Mouse (Mus musculus) forelimb bud, embryonic 11.5 days (tissue): ENCODE measurements around the gene Tsku.
A peak's percentile ranks its signal among the peaks of the same experiment; 100 is the strongest.

Experiments
- DNase-seq: peaks from one replicate; pipeline ENCODE4 v3.0.0-alpha.2; 2012; ENCODE audit warnings: low read depth, low spot score

Tsku gene

DNA sequence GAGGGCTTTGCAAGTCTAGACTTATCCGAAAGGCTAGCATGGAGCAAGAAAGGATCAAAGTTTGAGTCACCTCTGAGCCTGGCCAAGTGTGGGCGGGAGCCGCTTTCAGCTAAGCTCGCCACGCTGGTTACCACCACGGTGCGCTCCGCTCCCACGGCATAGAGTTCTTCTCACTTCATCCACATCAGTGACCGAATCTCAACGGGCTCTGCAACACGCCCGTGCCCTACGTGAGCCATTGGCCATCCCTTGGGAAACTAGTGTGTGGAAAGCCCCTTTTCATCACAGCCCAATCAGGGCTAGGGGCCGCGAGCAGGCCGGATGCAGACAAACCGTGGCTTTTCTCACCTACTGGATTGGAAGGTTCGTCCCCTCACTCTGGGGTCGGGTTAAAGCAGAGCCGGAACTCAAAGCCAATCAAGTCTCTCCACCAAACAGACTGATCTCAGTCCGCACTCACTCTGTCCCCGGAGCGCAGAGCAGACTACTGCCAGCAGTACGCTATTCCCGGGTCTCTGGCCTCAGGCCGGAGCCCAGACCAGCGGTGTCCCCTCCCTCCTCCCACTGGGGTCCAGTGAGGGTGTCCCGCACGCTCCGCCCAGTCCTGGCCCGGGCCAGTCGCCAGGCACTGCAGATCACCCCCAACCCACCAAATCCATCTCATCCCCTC is 1.0 kb downstream of the Tsku start:
- peak; percentile 82 for DNase-seq

DNA sequence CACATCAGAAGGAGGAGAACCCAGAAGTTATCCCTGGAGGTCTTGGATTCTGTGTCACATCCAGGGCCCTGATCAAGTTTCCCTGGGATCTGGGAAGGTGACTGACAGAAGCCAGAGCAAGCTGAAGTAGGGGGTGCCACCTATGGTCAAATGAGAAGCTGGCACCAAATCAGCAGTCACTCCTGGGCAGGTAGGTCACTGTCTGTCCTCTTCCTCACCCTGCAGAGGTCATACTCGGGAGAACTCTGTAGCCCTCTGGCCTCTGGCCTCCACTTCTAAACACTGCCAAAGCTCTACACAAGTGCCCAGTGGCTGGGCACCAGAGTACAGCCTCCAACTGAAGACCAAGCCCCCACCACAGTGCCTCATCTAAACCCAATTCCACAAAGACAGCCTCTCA is 3.1 kb downstream of the Tsku start:
- no peak for DNase-seq

- DNase-seq: no peak
Measured at GRCm38 (mm10) chr7:98357324-98357723, 3.8 kb downstream of the Tsku start.

GRCm38 (mm10) chr7:98354921-98355310 is 6.2 kb downstream of the Tsku start:
- no peak for DNase-seq

GRCm38 (mm10) chr7:98354160-98354920 is 6.8 kb downstream of the Tsku start:
- peak; percentile 57 for DNase-seq

GRCm38 (mm10) chr7:98353616-98354015 is 7.5 kb downstream of the Tsku start:
- no peak for DNase-seq

DNA sequence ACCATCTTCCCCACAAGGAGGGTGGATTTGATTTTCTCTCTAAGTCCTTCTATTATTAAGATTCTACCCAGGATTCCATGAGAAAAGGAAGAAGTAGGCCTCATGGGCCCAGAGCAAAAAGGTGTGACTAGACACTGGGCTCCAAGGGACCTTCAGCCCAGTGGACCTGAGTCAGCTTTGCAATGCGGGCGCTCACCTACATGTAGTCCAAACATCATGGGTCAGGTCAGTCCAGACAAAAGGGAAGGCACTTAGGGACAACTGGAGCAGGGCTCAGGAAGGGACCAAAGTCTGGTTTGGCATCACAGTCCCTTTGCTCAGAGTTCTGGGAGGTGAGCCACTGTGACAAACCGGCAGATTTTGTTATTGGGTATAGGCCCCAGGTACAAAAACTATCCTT is 9.6 kb downstream of the Tsku start:
- DNase-seq: no peak

DNA sequence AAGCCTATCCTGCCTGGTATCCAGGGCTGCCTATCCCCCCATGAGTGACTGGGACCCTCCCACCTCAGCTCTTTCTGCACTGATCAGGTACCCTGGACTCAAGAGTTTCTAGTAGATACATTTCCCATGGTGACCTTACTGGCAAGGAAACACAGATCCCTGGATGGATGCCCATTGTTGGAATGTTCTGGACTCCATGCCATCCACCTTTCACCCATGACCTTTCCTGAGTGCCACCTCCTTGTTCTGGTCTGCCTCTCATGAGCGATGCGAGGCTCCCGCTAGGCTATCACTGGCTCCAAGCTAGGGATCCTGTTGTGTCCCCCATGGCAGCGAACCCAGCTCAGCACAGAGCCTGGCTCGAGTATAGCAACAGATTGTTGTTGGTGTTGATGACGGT is 11.3 kb downstream of the Tsku start:
- DNase-seq: no peak

DNA sequence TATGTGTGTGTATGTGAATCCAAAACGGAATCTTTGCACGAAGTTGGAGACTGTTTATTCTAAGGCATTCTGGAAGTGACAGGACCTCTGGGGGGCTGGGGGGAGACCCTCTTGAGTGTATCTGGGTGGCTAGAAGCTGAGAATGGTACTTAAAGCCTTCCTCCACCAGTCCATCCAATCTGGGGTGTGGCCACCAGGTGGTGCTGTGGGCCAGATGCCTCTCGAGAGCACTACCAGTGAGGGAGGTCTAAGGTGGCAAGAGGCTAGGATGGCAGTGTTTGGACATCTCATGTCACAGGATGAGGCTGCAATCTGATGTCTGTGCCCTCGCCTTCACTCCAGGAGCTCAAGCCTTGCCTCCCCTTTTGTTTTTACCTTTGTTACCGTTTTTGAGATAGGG is 12.0 kb downstream of the Tsku start:
- DNase-seq: peak; percentile 75

DNA sequence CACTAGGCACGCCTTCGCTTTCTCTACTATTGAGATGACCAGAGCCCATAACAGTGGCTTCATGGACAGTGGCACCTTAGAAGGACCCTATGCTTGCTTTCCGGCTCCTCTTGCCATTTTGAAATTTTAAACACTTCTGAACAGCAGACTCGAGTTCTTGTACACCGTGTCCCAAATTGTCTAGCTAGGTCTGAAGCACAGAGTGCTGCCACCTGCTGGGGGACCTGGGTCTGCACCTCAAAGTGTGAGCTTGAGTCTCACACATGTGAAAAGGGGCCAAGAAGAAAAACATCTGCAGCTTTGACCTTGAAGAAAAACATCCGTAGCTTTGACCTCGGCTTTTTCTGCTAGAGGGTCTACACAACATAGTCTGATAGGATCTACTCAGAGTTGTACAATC is 13.1 kb downstream of the Tsku start:
- DNase-seq: peak; percentile 57

DNA sequence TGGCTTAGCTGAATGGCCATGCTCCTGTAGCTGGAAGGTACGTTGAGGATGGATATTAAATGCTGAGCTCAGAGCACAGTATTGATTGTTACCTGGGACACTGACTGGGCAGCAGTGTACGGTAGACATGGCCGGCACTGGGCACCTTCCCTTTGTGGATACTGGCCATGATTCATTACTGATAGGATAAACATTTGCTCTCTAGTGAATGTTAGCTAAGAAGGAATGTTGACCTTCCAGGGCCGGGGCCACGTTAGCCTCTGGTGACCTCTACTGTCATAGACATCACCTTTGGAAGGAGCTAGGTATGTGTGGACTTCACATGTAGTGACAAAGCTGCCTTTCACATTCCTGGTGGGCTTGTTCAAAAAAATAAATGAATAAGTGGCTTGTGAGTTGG is 13.7 kb downstream of the Tsku start:
- no peak for DNase-seq

- no peak for DNase-seq
Measured at GRCm38 (mm10) chr7:98345036-98345435, 16.1 kb downstream of the Tsku start.

DNA sequence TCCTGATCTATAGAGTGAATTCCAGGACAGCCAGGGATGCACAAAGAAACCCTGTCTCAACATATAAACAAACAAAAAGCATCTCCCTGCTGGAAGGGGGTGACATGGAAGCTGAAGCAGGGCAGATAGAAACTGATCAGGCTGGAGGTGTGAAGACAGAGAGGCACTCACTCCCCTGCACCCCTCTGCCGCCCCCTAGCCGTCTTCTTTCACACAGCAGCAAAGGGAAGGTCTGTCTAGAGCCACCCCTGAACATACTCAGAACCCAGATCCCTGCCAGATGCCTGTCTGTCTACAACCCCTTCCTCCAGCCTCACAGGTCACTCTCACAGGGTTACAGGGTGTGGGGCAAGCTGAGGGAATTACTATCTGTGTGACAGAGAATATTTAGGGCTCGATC is 16.8 kb downstream of the Tsku start:
- DNase-seq: no peak

DNA sequence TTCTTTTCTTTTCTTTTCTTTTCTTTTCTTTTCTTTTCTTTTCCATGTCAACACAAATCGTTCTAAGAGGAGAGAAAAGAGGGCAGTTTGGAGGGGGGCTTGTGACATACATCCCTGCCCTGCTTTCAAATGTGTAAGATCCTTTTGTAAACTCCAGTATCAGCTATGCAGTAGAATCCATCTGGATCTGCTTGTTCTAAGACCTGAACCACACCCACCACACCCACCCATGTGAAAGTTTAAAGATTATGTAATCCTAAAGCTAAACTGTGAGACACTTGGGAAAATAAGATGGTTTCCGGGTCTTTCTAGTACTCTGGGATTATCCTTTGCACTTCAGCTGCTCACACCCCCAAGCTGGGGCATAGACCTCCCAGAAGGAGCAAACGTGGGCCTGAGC is 18.9 kb downstream of the Tsku start:
- DNase-seq: no peak

GRCm38 (mm10) chr7:98341475-98341874 is 19.7 kb downstream of the Tsku start:
- DNase-seq: peak; percentile 86

- no peak for DNase-seq
Measured at GRCm38 (mm10) chr7:98340343-98340742, 20.8 kb downstream of the Tsku start.

DNA sequence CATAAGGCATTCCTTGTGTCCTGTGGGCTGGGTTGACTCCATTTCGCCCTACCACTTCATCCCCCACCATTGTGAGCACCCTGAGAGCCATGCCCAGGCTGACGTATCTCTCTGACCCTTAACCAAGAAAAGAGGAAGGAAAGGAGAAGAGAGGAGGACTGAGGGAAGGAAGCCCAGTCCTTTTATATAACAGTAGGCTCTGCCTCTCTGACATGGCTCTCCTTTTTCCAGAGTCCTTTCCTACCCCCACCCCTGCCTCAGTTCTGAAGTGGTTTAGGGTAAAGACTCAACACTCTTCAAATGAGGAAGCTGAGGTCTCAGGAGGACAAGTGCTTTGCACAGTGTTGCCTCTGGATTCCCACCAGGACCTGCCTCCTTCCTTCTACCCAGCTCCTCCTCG is 27.1 kb downstream of the Tsku start:
- no peak for DNase-seq

- no peak for DNase-seq
Measured at GRCm38 (mm10) chr7:98333507-98333906, 27.6 kb downstream of the Tsku start.

DNA sequence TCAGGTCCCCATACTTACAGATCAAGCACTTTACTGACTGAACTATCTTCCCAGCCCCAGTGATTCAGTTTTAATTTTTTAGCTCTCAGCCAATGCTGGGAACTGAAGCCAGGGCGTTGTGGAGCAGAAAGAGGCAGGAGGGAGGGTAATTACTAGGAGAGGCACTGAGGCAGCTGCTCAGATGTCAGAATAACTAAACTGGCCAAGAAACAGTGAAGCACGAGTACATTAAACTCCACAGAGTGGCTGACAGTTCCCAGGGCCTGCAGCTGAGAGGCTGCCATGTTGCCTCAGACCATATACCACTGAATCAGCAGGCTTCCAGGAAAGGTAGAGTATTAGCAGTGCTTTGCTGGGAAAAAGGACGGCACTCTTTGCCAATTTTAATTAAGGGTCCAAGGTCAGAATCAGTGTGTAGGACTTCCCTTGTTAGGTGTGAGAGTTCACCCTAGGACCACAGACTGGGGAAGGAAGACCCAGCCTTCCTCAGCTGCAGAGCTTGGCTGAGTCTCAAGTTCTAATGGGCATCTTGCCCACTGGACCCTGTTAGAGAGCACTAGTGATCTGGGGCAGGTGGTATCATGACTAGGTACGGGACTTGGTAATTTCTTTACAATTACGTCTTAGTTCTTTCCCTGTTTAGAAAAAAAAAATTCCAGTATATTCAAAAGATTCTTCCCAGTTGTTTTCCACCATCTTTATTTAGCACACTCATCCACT is 28.3 kb downstream of the Tsku start:
- DNase-seq: no peak

GRCm38 (mm10) chr7:98331932-98332331 is 29.2 kb downstream of the Tsku start:
- no peak for DNase-seq

DNA sequence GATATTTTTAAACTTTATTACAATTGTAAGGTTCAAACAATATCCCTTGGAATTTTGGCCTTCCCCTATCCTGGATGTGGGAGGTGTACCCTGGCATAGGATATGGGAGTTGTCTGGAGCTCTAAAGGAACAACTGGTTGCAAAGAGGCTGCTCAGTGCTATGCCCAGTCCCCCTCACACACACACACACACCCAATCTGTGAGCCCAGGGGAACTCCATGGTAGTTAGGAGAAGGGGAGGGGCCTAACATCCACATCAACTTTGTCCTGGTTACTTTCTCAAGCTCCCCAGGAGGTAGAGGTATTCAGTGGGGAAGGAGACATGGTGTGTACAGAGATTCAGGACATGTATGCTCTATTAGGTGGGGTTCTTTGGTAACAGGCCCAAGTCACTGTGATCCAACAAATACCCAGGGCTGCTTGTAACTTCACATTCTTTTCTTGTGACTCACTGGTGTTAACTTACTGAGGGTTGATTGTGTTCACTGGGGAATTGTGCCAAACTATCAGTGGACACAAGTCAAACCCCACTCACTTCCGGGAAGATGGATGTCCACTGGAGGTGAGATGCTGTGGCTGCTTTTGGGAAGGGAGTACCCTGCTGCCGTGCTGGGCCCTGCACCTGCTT is 30.6 kb downstream of the Tsku start:
- DNase-seq: no peak

GRCm38 (mm10) chr7:98329651-98330374 is 31.3 kb downstream of the Tsku start:
- no peak for DNase-seq
